Mouse (Mus musculus) cerebellum, adult 8-10 months (tissue): ENCODE data around the gene Cald1.
A peak's percentile ranks its signal among the peaks of the same experiment; 100 is the strongest.

Source experiments
- DNase-seq: peaks from one replicate; pipeline ENCODE4 v3.0.0; 2022

Cald1 gene

DNA sequence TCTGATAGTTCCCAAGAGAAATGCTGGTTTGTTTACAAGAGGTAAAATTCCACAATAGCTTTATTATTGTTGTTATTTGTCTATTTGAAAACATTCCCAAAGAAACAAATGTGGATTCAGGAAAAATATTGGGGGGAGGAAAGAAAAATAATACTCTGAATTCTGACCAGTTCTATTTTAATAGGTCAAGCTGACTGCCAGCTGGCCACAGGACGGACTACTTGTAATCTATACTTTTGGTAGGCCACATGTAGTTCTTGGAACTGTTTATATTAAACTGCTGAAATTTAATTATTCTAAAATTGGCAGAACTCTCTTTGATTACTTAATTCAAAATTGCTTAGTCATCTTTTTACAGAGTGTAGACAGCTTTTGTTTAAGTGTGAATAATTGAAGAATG, 73.1 kb downstream of the Cald1 start:
- no peak for DNase-seq

DNA sequence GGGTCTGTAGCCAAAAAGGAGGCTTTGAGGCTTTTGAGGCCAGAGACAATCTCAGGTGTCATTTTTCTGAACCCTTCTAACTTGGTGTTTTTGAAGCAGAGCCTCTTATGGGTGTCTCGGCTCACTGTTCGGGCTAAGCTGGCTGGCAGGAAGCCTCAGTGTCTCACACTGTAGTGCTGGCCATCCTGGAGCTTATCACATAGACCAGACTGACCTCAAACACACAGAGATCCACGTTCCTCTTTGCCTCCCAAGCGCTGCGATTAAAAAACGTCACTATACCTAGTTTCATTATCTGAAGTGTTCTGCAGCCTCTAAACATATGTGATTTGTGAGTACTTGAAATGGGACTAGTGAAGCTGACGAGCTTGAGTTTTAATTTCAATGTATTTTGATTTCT, 76.1 kb downstream of the Cald1 start:
- no peak for DNase-seq

GRCm38 (mm10) chr6:34674897-34675296, 76.6 kb downstream of the Cald1 start:
- no peak for DNase-seq

DNA sequence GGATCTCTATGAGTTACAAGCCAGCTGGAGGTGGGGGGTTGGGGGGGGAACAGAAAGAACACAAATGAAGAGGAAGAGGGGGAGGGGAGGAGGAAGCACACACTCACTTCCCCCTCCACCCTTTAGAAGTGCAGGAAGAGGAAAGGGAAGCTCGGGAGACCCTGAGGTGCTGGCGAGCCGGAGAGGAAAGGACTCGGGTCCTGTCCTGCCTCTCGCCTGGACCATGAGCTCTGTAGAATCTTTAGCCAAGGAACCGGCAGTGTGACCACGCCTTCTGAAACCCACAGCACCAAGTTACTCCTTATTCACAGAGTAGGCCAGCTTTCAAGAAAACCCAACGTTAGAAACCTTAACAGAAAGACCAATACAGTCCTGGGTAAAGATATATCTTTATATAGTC, 83.8 kb downstream of the Cald1 start:
- no peak for DNase-seq

DNA sequence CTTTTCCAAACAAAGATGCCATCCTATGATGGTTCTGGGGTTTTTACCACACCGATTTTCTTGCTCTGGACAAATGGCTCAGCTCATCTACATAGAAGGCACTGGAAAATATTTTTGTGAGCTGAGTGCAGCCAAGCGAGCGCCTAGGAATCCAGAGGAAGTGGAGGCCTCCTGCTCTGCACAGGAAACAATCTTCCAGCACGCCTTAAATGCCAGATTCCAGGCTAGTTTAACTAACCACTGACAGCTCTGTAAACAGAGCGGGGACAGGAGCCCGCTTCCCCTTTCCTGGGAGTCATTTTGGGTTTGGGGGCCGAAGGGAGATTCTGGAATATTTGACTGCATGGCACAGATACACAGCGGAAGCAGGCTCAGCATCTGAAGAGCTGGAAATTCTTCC, 86.6 kb downstream of the Cald1 start:
- no peak for DNase-seq

- no peak for DNase-seq
Observed at GRCm38 (mm10) chr6:34688971-34689370, 90.7 kb downstream of the Cald1 start.

GRCm38 (mm10) chr6:34691416-34691815, 93.1 kb downstream of the Cald1 start:
- DNase-seq, result no peak

GRCm38 (mm10) chr6:34694096-34694495, 95.8 kb downstream of the Cald1 start:
- no peak for DNase-seq

GRCm38 (mm10) chr6:34703421-34704120, 105.3 kb downstream of the Cald1 start:
- DNase-seq, result no peak

DNA sequence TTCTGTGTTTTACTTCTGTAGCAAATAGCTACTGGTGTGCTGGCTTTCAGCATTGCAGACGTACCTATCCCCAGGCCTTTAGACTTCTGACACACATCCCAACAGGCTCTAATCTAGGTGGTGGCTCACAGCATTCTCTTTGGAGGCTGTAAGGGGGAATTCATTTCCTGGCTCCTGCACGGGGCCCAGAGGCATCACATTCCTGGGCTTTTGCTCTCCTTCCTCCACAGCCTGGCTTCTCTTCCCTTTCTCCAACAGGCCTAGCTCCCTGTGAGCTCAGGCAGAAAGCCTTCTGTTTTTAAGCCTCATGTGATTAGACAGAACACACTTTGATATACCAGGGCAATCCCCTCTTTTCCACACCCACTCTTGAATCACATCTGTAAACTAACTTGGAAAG, 109.2 kb downstream of the Cald1 start:
- no peak for DNase-seq

DNA sequence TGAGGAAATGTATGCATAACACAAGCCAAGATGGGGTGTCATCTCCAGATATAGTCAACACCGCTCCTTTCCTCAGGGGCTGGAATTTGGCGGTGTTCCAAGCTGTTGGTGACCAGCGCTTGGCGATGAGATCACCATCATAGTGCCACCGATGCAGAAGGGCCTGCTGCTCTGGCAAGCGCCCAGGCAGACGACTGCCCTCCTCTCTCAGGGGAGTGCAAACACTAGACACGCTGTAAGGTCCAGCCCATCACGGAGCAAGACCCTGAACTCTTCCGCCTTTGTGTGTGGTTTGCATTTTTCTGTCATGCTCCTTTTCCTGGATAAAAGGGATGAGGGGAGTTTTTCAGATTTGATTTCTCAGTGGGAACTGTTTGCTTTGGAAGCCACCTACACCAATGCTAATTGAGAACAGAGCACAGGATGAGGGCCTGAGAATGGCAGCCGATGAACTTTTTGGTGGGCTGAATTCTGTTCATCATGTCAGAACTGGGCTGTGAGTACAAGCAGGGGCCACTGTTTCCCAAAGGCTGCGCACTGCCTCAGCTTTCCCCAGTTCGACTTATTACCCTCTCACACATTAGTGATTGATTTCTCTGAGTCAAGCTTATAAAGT, 110.5 kb downstream of the Cald1 start:
- DNase-seq, result peak; percentile 57

DNA sequence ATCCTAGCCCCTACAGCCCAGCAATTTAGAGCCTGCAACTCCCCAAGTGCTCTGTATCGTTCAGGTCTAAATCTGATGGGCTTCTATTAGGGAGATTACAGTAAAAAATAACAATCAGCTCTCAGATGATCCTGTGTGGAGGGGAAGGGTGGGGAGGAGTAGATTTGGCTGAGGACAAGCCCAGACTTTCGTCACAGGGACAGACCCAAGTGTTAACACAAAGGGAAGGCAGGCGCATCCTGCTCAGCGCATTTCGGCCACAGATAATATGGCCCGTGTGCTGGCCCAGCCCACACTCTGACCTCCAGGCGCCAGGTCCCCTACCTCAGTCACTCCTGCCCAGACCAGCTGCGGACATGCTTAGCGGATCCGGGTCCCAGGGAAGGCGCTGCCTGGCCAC, 111.0 kb downstream of the Cald1 start:
- DNase-seq, result peak; percentile 64

GRCm38 (mm10) chr6:34709946-34710682, 111.8 kb downstream of the Cald1 start:
- peak; percentile 31 for DNase-seq

DNA sequence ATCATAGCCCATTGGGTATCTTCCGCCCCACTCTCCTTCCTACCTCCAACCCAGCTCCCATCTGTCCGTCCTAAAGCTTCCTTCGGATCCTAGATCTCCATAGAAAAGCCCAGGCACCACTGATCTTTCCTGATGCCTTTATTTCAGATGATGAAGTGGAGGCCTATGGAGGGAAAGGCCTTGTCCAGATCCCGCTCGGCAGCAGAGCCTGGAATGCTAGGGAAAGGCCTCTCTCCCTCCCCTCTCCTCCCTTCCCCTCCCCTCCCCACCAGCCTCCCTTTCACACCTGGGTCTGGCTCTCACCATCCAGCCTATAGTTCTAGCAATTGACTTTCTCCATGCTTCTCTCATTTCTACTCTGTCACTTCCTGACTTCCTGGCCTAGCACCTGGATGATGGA, 112.5 kb downstream of the Cald1 start:
- DNase-seq, result peak; percentile 20

DNA sequence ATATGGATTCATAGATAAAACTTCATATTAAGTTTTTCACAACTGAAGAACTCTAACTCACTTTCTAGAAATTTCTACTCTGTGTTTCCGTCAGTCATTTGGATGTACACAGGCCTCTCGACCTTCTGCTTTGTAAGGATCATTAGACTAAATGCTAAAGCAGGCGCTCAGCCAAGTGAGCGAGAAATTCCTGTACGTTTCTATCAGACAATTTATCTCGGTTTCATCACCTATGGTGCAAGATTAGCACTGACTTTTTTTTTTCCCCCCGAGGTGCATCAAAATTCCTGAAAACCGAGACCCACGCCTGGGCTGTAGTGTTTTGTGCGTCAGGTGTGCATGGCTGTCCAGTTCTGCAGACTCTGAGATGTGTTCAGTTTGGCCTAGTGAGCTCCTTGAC, 113.3 kb downstream of the Cald1 start:
- DNase-seq, result no peak

DNA sequence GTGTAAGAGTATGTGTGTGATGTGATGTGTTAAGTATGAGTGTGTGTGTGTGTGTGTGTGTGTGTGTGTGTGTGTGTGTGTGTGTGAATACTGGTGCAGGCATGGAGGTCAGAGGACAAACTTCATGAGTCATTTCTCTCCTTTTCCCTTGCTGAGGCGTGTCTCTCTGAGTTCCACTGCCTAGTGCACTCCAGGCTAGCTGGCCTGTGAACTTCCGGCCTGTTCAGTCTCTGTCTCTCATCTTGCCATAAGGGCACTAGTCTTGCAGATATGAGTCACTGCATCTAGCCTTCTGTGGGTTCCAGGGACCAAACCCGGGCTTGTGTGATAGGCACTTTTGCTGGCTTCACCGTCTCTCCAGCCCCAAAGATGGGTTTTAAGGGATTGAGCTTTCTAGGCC, 114.9 kb downstream of the Cald1 start:
- DNase-seq, result no peak

DNA sequence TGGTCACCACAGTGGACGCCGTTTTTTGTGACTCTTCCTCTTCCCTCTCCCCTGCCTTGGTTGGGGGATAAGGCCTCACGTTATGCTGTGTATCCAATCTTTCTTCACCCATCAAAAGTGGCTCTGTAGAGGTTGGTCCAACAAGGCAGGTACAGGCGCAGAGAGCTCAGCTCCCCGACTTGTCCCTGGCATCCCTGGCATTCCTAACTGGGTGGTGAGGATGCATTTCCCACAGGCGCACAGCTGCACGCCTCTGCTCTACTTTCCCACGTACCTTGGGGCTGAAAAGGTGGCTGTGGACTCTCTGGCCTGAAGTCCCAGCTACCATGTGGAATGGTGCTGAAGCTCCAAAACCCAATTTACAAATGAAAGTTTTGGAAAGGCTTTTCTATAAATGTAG, 115.5 kb downstream of the Cald1 start:
- no peak for DNase-seq

GRCm38 (mm10) chr6:34714612-34715011, 116.3 kb downstream of the Cald1 start:
- DNase-seq, result no peak

- DNase-seq, result no peak
Observed at GRCm38 (mm10) chr6:34716206-34716887, 118.0 kb downstream of the Cald1 start.

- DNase-seq, result no peak
Observed at GRCm38 (mm10) chr6:34716888-34717635, 118.8 kb downstream of the Cald1 start.

DNA sequence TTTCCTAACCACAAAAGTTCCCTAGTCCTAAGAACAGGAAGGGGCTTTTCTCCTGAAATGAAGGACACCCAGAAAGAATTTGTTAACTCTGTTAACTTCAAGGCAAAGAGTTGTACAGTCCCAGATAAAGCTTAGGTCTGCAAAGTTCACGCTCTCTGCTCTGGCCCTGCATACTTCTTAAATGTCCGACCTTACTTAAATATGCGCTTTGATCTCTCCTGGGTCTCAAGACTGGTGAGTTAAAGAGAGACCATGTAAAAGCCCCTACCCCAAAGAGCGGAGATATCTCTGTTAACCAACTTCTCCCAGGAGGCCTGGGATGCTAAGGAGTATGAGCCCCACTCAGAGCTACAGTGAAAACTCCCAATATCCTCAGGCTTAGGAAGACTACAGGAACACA, 119.4 kb downstream of the Cald1 start:
- DNase-seq, result no peak

- no peak for DNase-seq
Observed at GRCm38 (mm10) chr6:34719141-34719680, 120.9 kb downstream of the Cald1 start.

- no peak for DNase-seq
Observed at GRCm38 (mm10) chr6:34720447-34720846, 122.1 kb downstream of the Cald1 start.
